Mouse (Mus musculus): ENCODE data around the gene Myo16.

DNA sequence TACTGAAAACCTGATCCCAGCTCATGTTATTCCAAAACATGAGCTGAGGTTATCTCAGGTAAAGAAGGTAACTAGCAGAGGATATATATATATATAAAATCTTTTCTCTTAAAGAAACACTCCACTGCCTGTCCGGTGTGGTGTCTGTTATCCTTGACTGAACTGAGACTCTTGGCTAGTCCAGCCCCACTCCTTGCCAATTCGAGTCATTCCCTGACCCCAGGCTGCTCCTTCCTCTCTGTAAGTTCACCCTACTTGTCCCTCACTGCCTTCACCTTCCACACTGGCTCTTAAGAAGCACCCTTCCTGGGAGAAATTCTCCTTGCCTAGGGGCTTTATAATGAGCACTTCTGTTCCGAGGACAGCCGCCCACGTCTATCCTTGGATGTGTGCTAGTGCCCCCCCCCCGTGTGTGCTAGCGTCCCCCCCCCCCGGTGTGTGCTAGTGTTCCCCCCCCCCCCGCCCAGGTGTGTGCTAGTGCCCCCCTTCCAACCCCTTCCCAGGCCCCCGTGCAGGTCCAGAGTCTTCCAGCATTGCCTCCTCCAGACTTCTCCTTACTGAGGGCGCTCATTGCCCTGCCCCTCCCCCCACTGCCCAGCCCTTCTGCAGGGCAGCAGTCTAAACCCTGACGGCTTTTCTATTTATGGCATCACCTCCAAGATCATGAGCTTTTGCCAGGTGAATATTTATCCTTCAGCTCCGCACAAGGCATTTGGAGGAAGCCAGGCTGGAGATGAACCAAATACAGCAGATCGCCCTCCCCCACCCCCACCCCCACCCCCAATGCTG lies 433.4 kb downstream of the Myo16 start:
- TF ChIP-seq CTCF (IDR thresholded peaks at IDR 0.05; ENCODE audit: borderline replicate concordance, insufficient read depth, low read length) (no peak), POLR2A (IDR thresholded peaks at IDR 0.05; ENCODE audit: low read depth, low read length) (no peak)
